Mouse (Mus musculus): ENCODE results near the gene Tesk2.
A peak's percentile ranks its signal among the peaks of the same experiment; 100 is the strongest.
"Not testable (repeated sequence)": the region's sequence is repeated elsewhere in the genome, so short reads cannot be mapped to it uniquely, and the experiment has no call there.

Tesk2 gene

DNA sequence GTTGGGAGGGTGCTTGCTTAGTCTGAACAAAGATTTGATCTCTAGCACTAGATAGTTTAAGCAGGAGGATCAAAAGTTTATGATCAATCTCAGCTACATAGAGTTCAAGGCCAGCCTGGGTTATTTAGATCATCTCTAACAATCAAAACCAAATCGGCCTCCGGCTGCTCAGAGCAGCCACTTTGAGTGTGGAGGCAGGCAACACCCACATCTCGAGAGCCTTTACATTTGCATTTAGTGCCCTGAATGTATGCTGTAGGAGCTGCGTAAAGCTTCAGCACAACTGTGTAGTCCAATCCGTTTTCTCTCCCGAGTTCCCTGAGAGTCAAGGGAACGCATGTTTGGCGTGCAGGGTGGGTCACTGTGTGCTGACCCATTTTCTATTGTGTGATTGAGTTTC lies 71.7 kb downstream of the Tesk2 start:
- DNase-seq (ENCODE audit: low spot score): no peak

DNA sequence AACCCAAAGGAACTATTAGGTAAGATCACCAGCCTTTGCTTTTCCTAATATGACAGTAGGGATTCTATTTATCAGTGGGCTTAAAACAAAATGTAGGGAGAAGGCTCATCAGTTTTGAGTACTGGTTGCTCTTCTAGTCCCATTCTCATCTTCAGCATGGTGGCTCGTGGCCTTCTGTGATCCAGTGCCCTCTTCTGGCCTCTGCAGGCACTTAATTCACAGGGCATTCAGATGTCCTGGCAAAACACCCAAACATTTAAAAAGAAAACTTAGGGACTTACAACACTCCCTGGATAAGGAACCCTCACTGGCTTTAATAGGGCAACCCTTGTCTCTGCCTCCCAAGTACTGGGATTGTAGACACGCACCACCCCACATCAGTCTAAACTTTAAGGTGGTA lies 73.5 kb downstream of the Tesk2 start:
- DNase-seq (ENCODE audit: low spot score): no peak

DNA sequence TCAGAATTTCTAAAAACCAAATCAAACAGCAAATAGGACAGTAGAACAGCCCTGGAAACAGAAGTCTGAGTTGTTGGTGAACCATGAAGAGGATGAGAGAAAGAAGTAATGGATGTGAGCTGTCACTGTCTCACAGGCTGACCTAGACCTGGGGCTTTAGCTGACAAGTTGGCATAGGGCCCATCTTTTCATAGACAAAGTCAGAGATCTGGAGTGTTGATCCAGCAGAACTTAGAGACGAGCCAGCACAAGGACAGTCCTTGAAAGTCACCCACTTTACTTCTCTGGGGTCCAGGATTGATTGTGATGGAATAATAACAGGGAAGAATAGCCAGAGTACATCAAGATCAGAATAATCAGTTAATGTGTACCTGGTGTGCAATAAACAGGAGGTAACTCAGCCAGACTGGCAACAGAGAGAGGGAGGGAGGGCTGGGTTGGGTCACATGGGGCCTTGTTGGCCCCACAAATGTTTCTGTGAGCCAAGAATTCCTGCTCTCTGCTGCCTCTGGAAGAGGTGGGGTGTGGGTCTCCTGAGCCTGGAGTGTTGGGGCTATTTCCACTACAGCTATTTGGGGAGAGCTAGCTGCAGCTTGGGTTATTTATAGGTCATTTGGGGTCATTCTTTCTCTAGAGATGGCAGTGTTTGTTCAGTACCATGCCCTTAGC lies 75.8 kb downstream of the Tesk2 start:
- DNase-seq (ENCODE audit: low spot score): no peak

DNA sequence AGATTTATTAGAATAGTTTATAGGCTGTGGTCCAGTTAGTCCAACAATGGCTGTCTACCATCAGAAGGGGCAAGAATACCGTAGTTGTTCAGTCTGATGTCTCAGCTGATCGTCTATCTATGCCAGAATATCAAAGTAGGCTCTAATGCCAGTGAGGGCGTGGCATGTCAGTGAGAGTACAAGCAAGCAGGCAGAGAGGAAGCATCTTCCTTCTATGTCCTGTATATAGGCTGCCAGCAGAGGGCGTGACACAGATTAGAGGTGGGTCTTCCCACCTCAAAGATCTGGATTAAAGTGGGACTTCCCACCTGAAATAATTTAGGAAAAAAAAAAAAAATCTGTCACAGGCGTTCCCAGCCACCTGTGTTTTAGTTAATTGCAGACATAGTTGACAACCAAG lies 79.2 kb downstream of the Tesk2 start:
- DNase-seq (ENCODE audit: low spot score): no peak

DNA sequence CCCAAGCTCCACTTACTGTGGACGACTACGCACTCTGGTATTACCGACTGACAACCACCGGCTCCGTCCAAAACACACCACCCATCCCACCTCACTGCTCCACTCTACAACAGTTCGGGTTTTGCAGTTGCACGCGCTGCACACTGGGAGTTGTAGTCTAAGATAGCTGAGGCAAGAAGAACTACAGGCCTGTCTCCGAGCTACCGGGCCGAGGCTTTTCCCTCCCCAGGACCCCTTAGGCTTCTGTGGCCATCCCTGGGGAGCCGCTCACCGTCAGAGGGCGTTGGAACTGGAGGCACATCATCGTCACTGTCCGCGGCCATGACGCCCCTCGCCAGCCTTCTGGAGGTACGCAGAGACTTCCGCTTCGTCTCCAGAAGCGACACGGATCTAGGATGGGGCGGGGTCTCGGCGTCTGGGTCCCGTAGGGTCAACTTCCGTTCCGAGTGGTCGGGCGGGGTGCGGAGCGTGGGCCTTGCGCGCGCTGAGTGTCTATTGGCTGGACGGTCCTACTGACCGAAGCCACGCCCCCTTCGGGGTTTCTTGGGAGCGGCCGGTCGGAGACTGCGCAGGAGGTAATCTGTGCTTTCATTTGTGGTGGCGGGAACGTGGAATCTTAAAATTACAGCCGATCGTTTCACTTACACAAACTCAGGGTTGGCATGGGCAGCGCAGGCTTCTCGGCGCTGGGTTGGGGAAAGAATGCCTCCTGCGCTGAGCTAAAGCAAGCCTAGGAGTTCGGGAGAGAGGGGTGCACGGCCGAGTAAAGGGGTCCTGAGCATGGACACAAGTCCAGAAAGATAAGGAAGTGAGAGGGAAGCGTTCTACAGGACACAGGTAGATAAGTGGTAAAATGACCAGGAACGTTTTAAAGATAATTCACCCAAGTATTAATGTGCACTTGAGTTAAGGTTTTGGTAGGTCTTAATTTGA lies 86.7 kb downstream of the Tesk2 start, which contains the start of the genes Toe1 and Mutyh:
TSS of gene Toe1 (minus strand) at position 444 of the 933 bp plus-strand sequence.
TSS of gene Mutyh (plus strand) at position 527 of the 933 bp plus-strand sequence.
- peak; percentile 97 for DNase-seq (ENCODE audit: low spot score)

DNA sequence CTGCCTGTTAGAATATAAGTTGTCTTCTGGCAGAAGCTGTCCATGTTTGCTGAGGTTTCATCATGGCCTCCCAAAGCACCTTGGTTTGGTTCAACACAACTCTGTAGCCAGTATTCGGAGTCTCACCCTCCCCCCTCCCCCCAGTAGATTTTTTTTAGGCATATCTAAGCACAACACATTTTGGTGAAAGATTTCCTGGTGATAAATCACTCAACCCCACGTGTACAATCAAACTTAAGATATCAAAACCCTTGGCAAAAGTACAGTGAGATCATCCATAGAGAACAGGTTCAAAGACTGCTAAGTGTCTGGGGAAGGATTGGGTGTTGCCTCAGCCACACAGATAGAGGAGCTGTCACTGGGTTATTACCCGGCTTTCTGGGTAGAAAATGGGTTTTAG lies 90.3 kb downstream of the Tesk2 start:
- no peak for DNase-seq (ENCODE audit: low spot score)

DNA sequence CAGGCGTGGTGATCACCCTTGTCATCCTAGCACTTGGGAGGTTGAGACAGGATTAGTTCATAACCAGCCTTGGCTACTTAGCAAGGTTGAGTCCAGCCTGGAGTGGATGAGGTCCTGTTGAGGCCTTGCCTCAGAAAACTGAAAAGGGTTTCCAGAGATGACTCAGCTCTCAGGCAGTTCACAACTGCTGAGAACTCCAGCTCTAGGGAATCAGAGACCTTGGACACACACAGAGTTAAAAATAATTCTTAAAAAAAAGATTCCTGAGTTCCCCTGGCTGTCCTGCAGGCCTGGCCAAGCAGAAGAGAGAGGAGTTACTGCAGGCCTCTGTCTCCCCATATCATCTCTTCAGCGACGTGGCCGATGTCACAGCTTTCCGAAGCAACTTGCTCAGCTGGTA lies 94.5 kb downstream of the Tesk2 start:
- DNase-seq (ENCODE audit: low spot score): no peak

DNA sequence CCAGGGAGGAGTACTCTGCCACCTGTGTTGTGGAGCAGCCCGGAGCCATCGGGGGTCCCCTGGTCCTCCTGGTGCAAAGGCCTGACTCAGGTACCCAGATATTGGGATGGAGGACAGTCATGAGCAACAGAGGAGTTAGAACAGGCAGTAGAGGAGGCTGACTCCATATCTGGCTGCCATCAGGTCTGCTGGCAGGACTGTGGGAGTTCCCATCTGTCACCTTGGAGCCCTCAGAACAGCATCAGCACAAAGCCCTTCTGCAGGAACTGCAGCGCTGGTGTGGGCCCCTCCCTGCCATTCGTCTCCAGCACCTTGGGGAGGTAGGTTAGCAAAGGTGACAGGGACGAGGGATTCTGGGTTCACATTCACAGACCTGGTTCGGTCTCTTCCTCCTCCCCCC lies 96.7 kb downstream of the Tesk2 start:
- no peak for DNase-seq (ENCODE audit: low spot score)

DNA sequence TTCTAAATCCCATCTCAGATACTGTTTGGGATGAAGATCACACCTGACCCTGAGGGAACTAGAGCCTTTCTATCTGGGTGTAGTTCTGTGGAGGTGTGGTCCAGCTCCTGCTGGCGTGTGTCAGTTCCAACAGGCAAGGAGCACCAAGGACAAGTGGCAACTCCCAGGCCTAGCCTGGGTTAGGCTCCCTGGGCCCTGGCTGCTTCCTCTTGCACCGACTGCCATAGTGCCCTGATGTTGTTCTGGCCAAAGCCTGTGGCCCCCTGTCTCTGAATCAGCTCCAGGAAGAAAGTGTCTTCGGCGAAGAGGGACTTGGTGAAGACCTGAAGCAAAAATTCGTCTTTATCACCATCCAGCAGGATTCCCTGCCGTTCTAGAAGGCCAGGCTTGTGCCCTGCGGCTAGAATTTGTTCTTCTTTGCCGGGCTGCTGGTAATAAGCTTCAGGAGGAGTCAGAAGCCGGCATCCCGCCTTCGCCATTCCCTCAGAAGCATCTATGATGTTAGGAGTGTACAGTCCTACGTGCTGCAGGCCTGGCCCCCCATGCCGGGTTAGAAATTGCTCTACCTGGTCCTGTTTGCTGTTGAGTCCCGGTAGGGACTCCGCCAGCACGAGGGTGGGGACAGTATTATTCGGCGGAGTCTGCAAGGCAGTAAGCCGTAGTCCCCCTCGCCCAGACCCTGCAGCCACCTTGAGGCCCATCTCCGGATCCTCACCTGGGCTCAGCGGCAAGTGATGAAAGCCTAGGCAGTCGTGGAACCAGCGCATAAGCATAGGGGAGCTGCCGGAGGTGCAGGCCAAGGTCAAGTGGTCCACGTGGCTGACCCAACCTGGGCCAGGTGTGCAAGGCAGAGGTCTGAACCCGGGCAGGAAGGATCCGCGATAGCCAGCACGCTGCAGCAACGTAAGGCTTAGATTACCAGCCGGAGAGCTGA lies 99.5 kb downstream of the Tesk2 start:
- peak; percentile 41 for DNase-seq (ENCODE audit: low spot score)

DNA sequence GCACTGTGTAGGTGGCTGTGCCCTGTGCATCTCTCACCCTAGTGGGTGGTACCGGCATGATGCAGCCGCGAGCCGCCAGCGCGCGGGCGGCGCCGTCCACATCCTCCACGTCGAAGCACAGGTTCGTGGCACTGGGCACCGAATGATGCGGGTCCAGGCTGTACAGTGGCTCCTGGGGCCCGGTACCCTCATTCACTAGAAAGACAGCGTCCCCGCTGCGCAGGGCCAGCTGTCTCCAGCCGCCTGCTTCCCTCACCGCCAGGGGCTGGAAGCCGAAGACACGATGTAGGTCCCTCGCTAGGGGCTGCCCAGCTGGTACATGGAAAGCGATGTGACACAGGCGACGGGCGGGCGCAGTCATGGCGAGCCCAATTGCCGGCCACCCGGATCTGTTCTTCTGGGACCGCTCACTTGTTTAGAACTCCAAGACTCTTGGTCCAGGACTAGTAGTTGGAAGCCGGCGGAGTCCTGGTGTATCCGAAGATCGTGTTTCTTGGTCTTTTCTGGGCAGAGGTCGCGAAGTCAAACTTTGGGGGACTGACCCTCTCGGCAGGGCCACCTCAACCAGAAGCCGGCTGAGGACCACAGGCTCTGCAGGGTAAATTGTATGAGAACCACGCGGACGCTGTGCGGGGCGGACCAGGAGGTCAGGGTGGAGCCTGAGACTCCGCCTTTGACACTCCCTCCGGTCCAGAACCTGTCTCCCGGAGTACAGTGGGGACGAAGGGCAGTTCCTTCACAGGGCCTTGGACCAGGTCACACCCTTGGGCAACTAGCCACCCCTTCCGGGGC lies 100.3 kb downstream of the Tesk2 start:
- peak; percentile 88 for DNase-seq (ENCODE audit: low spot score)

DNA sequence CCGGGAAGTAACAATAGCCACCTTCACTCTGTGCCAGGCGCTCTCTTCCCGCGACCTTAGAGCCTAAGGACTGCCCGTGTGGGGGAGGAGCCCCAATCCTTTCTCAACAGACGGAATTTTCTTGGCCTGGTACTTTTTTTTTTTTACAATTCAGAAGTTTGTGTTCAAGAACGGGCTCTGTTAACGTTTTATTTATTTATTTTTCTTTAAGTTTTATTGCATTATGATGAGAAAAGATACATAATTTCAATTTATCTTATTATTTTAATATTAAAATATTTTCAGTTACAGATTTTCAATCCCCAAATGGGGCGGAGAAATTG lies 100.9 kb downstream of the Tesk2 start, which contains the start of gene Hpdl:
TSS of gene Hpdl (minus strand) at position 14 of the 323 bp plus-strand sequence.
- DNase-seq (ENCODE audit: low spot score): no peak

DNA sequence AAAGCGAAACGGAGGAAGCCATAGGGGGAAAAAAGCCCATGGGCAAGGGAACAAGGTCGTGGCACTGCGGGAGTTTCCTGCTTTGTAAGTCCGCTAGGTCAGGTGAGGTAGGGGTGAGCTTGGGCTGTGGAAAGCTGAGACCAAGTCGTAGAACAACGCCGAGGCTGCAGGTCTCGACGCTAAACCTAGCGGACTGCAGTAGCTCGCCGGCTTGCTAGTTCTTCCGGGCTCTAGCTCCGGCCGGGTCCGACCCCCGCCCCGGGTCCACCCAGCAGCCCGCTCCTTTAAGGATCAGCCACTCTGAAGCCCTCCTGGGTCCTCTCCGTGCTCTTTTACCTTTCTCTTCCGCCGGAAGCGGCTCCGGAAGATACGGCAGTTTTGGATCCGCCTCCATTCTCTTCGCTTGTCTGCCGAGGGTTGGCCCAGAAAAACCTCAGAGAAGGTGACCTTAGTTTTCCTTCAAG lies 103.8 kb downstream of the Tesk2 start:
- DNase-seq (ENCODE audit: low spot score): peak; percentile 66

DNA sequence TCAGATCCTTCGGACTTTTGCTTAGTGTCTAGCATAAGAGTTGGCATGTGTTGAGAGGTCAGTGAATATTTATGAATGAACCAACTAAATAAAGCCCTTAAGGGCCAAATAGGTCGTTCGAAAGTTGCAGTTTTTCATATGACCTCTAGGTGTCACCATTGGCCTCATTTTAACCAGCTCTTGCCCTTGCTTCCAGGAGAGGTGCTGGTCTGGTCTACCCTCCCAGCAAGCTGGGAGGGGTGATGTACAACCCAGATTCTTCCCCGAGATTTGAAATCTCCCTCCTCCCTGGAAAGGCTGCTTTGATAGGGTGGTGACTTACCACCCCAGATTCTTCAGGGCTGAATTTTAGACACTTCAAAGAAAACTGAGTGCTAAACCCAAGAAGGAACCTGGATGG lies 107.1 kb downstream of the Tesk2 start:
- no peak for DNase-seq (ENCODE audit: low spot score)

DNA sequence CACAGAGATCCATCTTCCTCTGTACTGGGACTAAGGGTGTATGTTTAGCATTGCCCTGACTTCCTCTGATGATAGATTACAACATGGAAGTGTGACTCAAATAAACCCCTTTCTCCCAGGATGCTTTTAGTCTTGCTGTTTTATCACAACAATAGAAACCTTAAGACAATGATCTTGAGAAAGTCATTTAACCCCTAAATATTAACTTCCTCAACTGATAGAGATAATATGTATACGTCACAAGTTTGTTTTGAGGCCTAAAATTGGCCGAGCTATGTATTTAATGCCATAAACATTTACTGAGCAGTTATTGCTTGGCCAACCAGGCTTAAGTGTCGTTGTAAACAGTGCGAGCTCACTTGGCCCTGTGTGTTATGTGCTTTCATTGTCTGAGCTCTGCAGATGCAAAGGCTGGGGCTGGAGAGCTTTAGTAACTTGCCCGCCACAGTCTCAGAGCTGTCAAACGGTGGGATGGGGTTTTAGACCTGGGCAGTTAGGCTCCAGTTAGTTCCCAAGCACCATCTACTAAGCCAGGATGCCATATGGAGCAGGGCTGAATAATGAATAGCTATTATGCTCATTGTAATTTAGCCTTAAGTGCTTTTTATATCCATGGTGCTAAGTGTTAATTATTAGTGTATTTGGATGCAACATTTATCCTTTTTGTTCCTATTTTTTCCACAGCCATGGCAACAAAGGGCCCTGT lies 108.8 kb downstream of the Tesk2 start:
- no peak for DNase-seq (ENCODE audit: low spot score)

DNA sequence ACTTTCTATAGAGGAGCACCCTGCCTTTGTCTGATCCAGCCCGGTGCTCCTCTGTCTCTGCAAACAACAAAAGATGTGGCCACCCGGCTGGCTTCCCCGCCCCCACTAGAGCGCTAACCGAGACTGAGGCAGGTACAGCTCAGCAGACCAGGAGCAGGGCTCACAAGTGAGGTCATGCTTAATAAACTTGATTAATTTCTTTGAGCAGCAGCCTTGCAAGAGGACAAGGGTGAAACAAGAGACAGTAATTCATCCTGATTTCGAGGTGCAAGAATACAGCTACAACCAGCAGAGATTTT lies 109.3 kb downstream of the Tesk2 start:
- no peak for DNase-seq (ENCODE audit: low spot score)

DNA sequence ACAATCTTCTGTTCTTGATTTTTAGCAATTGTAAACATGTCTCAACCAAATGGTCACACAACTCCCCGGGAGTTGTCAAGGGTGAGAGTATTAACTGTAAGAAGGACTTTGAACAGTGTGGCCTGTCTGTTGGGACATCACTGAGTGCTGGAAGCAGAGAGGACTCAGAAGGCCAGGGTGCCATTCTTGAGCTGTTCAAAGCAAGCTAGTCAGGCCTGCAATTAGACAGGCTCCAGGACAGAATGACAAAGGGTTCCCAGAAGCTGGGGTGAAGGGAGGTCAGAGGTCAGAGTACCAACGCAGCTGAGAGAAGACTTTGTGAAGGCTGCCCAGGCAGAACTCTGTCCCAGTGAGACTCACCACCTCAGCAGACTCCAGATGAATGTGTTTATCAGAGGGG lies 118.3 kb downstream of the Tesk2 start:
- no peak for DNase-seq (ENCODE audit: low spot score)

DNA sequence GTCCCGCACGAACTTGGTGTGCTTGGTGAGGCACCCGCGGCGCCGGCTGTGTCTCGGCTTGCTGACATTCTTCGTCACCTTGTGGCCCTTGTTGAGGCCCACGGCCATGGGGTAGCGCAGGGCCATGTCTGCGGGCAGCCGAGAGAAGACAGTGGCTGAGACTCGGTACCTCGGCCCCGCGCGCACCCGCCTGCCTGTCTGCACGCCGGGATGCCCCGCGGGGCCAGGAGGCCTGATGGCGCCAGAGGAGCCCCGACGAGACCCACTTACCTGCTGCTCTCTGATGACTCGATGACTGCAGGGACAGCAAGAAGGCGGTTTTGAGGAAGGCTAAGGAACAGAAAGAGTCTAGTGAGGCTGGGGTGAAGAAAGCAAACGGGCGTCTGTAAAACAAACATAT lies 119.3 kb downstream of the Tesk2 start:
- not testable (repeated sequence) for DNase-seq (ENCODE audit: low spot score)

DNA sequence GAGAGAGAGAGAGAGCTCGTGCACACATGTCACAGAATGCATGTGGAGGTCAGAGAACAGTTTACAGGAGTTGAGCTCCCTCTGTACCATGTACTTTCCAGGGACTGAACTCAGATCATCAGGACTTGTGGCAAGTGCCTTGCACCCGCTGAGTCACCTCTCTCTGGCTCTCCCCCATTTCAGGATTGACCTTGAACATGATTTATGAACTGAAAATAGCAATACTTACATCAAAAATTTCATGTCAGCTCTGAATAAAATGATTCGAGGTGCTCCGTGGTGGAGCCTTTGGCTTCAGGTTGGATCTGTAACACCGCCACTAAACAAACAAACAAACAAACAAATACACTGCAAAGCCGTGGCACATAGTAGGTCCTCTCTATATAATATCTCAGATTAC lies 120.1 kb downstream of the Tesk2 start:
- DNase-seq (ENCODE audit: low spot score): no peak

DNA sequence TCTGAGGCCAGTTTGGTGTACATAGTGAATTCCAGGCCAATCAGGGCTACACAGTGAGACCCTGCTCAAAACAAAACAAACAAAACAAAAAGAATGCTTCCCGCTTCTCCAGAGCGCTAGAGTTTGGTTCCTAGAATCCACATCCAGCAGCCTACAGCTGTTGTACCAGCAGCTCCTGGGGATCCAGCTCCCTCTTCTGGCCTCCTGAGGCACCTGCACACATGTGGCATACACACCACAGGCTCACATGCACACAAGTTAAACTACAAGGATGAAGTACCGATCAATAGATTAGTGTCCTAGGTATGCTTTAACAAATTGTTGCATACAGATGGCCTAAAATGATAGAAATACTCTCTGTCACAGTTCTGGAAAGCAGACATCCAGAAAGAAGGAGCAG lies 123.6 kb downstream of the Tesk2 start:
- DNase-seq (ENCODE audit: low spot score): no peak

DNA sequence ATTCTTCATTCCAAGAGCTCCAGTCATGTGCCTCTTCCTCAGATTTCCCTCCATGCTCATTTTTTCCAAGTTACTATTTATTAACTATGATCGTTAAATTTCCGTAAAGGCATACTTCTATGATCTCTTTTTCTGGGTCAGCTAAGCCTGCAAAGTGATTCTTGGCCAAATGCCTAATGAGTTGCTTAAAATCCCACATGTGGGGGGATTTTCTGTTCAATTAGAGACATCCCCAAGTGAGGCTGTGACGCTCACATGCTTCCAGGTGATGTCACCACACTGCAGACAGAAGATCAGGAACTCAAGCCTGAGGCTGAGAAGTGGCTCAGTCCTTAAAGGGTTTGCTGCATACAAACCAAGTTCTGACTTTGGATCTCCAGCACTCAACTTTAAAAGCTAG lies 129.2 kb downstream of the Tesk2 start:
- no peak for DNase-seq (ENCODE audit: low spot score)

DNA sequence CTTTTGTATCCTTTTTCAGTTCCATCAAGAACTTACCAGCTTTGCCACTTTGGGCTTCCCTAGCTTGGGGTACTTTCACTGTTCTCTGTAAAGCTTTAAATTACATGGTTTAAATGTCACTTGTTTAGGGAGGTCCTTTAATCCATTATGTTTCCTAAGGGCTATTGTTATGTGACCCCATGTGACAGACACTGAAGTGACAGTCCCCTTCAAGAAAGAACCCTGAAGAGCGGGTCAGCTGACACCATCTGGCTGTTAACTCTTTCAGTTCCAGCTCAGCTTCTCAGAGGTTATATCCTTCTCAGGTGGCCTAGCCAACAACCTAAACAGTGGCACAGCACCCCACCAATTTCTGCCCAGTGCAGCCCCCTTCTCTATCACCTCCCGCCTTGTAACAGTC lies 133.5 kb downstream of the Tesk2 start:
- DNase-seq (ENCODE audit: low spot score): no peak
